Mouse (Mus musculus): Measurements from ENCODE around the gene Six6. TPM values are rescaled to one million over a fixed set of nuclear protein-coding genes. Genes with fewer than 3 reads are reported as not detected.

Gene Six6
- total RNA-seq (2021) = not detected

- no peak for DNase-seq (ENCODE audit: extremely low spot score in 1 of 2, low spot score in 2 of 2)
- intact Hi-C loops (cut with DNase I) = no loop called here
Measured at GRCm38 (mm10) chr12:72939616-72940015, at the start of gene Six6. Gene Six6 (plus strand): TSS chr12:72939892.

GRCm38 (mm10) chr12:72917159-72917993 lies 22.3 kb upstream of the Six6 start:
- intact Hi-C loops (cut with DNase I) = no loop called here
- peak in 1 of 2 experiments; percentile 35 for DNase-seq (ENCODE audit: extremely low spot score in 1 of 2, low spot score in 2 of 2)

GRCm38 (mm10) chr12:72936751-72937150 lies 2.9 kb upstream of the Six6 start:
- intact Hi-C loops (cut with DNase I) = no loop called here

GRCm38 (mm10) chr12:72937537-72938120 lies 2.1 kb upstream of the Six6 start:
- intact Hi-C loops (cut with DNase I) = no loop called here
- DNase-seq (ENCODE audit: extremely low spot score in 1 of 2, low spot score in 2 of 2) = no peak

More at GRCm38 (mm10) chr12:72936751-72937150, 2.9 kb upstream of the Six6 start:
- DNase-seq (ENCODE audit: extremely low spot score in 1 of 2, low spot score in 2 of 2) = no peak

- no peak for DNase-seq (ENCODE audit: extremely low spot score in 1 of 2, low spot score in 2 of 2)
Measured at GRCm38 (mm10) chr12:72938176-72938575, 1.5 kb upstream of the Six6 start.

GRCm38 (mm10) chr12:72938600-72939490 lies 847 bp upstream of the Six6 start:
- intact Hi-C loops (cut with DNase I) = no loop called here
- DNase-seq (ENCODE audit: extremely low spot score in 1 of 2, low spot score in 2 of 2) = no peak

More at GRCm38 (mm10) chr12:72938176-72938575, 1.5 kb upstream of the Six6 start:
- intact Hi-C loops (cut with DNase I) = no loop called here

- no peak for DNase-seq (ENCODE audit: extremely low spot score in 1 of 2, low spot score in 2 of 2)
- intact Hi-C loops (cut with DNase I) = no loop called here
Measured at GRCm38 (mm10) chr12:72940071-72940821, 554 bp downstream of the Six6 start, which contains the start of gene 4930447C04Rik. Gene 4930447C04Rik (minus strand): TSS chr12:72940774.

GRCm38 (mm10) chr12:72940822-72941397 lies 1.2 kb downstream of the Six6 start:
- intact Hi-C loops (cut with DNase I) = no loop called here
- no peak for DNase-seq (ENCODE audit: extremely low spot score in 1 of 2, low spot score in 2 of 2)

- intact Hi-C loops (cut with DNase I) = no loop called here
- DNase-seq (ENCODE audit: extremely low spot score in 1 of 2, low spot score in 2 of 2) = no peak
Measured at GRCm38 (mm10) chr12:72941398-72942051, 1.8 kb downstream of the Six6 start.

- intact Hi-C loops (cut with DNase I) = no loop called here
- no peak for DNase-seq (ENCODE audit: extremely low spot score in 1 of 2, low spot score in 2 of 2)
Measured at GRCm38 (mm10) chr12:72942171-72942570, 2.5 kb downstream of the Six6 start.

GRCm38 (mm10) chr12:72943574-72944110 lies 4.0 kb downstream of the Six6 start:
- DNase-seq (ENCODE audit: extremely low spot score in 1 of 2, low spot score in 2 of 2) = no peak
- intact Hi-C loops (cut with DNase I) = no loop called here

- intact Hi-C loops (cut with DNase I) = no loop called here
- DNase-seq (ENCODE audit: extremely low spot score in 1 of 2, low spot score in 2 of 2) = no peak
Measured at GRCm38 (mm10) chr12:72944411-72945225, 4.9 kb downstream of the Six6 start.

- intact Hi-C loops (cut with DNase I) = no loop called here
- DNase-seq (ENCODE audit: extremely low spot score in 1 of 2, low spot score in 2 of 2) = no peak
Measured at GRCm38 (mm10) chr12:72945301-72946063, 5.8 kb downstream of the Six6 start.

- intact Hi-C loops (cut with DNase I) = no loop called here
- DNase-seq (ENCODE audit: extremely low spot score in 1 of 2, low spot score in 2 of 2) = no peak
Measured at GRCm38 (mm10) chr12:72946064-72946395, 6.3 kb downstream of the Six6 start.

GRCm38 (mm10) chr12:72946805-72947204 lies 7.1 kb downstream of the Six6 start:
- intact Hi-C loops (cut with DNase I) = no loop called here
- no peak for DNase-seq (ENCODE audit: extremely low spot score in 1 of 2, low spot score in 2 of 2)

GRCm38 (mm10) chr12:72947335-72947734 lies 7.6 kb downstream of the Six6 start:
- intact Hi-C loops (cut with DNase I) = no loop called here

More at GRCm38 (mm10) chr12:72947335-72947734, 7.6 kb downstream of the Six6 start:
- no peak for DNase-seq (ENCODE audit: extremely low spot score in 1 of 2, low spot score in 2 of 2)
